Mouse (Mus musculus): Measurements from ENCODE around the gene Mrpl37. TPM values are rescaled to one million over a fixed set of nuclear protein-coding genes. Genes with fewer than 3 reads are reported as not detected.

Mrpl37 gene
- polyA plus RNA-seq, 1 experiment from 2014 or later, result 122 TPM

DNA sequence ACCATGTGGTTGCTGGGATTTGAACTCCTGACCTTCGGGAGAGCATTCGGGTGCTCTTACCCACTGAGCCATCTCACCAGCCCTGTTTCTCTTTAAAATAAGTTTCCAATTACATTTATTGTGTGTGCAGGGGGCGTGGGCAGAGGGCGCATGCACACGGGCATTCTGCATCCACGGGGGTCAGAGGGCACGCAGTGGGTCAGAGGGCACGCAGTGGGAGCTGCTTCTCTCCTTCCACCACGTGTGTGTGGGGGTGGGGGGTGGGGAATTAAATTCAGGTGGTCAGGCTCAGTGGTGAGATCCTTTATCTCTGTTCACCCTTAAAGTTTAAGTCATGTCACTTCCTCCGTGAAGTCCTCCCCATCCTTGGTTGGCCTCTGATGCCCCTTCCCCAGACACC is 31.7 kb upstream of the Mrpl37 start:
- Histone ChIP-seq H3K9me3 (replicated peaks; ENCODE audit: control insufficient read depth, low read length) (no peaks in the 10 kb centered on the region), H3K27ac (replicated peaks; ENCODE audit: low read depth, low read length) (no peak overlapping the region), H3K27me3 (ENCODE audit: control insufficient read depth, insufficient read depth, low read length) (no peaks in the 10 kb centered on the region), H3K4me2 (ENCODE audit: low read depth, low read length) (no peak overlapping the region), H3K4me1 (ENCODE audit: control insufficient read depth, insufficient read depth, low read length) (no peaks in the 10 kb centered on the region; the same call in 1 of the 2 replicates), H3K9ac (replicated peaks; ENCODE audit: low read length) (no peak overlapping the region), H3K4me3 (ENCODE audit: low read depth, low read length) (no peak overlapping the region), H3K36me3 (replicated peaks; ENCODE audit: control insufficient read depth, insufficient read depth, low read depth, low read length) (no peaks in the 10 kb centered on the region)
- WGBS, result 57% methylated on average over 10 of the region's 10 CpGs
- ATAC-seq (replicated peaks; ENCODE audit: insufficient number of reproducible peaks, low FRiP score, low TSS enrichment, low read depth) (no peak), DNase-seq (ENCODE audit: low spot score) (no peak)

GRCm38 (mm10) chr4:107097871-107098270 is 31.2 kb upstream of the Mrpl37 start:
- no peak for DNase-seq (ENCODE audit: low spot score)
- no peak overlapping the region for H3K4me3 ChIP-seq (ENCODE audit: low read depth, low read length)

GRCm38 (mm10) chr4:107096841-107097373 is 30.2 kb upstream of the Mrpl37 start, which contains the start of gene Cdcp2:
Gene Cdcp2, plus strand, starts transcription at chr4:107096891.
- H3K4me3 ChIP-seq (ENCODE audit: low read depth, low read length), result no peak within 1 kb of the TSS
- 52% methylated on average over 16 of the region's 16 CpGs for WGBS
- peak within 1 kb of the TSS; percentile 27; the same call in 1 of the 2 replicates for H3K9ac ChIP-seq (replicated peaks; ENCODE audit: low read length)
- ATAC-seq (replicated peaks; ENCODE audit: insufficient number of reproducible peaks, low FRiP score, low TSS enrichment, low read depth) (no peak), DNase-seq (ENCODE audit: low spot score) (no peak)
- 0 out of 2 replicates have a peak within 1 kb of the TSS, but pooled peaks have one; percentile 32 for H3K27ac ChIP-seq (replicated peaks; ENCODE audit: low read depth, low read length)
- no peaks in the 10 kb centered on the region for H3K27me3 ChIP-seq (ENCODE audit: control insufficient read depth, insufficient read depth, low read length)
- no peaks in the 10 kb centered on the region for H3K36me3 ChIP-seq (replicated peaks; ENCODE audit: control insufficient read depth, insufficient read depth, low read depth, low read length)
- no peak within 1 kb of the TSS for H3K4me2 ChIP-seq (ENCODE audit: low read depth, low read length)
- H3K4me1 ChIP-seq (ENCODE audit: control insufficient read depth, insufficient read depth, low read length), result no peaks in the 10 kb centered on the region; the same call in 1 of the 2 replicates
- H3K9me3 ChIP-seq (replicated peaks; ENCODE audit: control insufficient read depth, low read length), result no peaks in the 10 kb centered on the region

More at GRCm38 (mm10) chr4:107097871-107098270, 31.2 kb upstream of the Mrpl37 start:
- Histone ChIP-seq H3K36me3 (replicated peaks; ENCODE audit: control insufficient read depth, insufficient read depth, low read depth, low read length) (no peaks in the 10 kb centered on the region), H3K9ac (replicated peaks; ENCODE audit: low read length) (no peak overlapping the region), H3K27ac (replicated peaks; ENCODE audit: low read depth, low read length) (no peak overlapping the region), H3K4me2 (ENCODE audit: low read depth, low read length) (no peak overlapping the region), H3K9me3 (replicated peaks; ENCODE audit: control insufficient read depth, low read length) (no peaks in the 10 kb centered on the region), H3K27me3 (ENCODE audit: control insufficient read depth, insufficient read depth, low read length) (no peaks in the 10 kb centered on the region), H3K4me1 (ENCODE audit: control insufficient read depth, insufficient read depth, low read length) (no peaks in the 10 kb centered on the region; the same call in 1 of the 2 replicates)
- ATAC-seq (replicated peaks; ENCODE audit: insufficient number of reproducible peaks, low FRiP score, low TSS enrichment, low read depth), result no peak
- WGBS, result 58% methylated on average over 15 of the region's 15 CpGs

GRCm38 (mm10) chr4:107096043-107096442 is 29.4 kb upstream of the Mrpl37 start:
- H3K36me3 ChIP-seq (replicated peaks; ENCODE audit: control insufficient read depth, insufficient read depth, low read depth, low read length), result no peaks in the 10 kb centered on the region
- no peak overlapping the region for H3K4me2 ChIP-seq (ENCODE audit: low read depth, low read length)
- no peaks in the 10 kb centered on the region; the same call in 1 of the 2 replicates for H3K4me1 ChIP-seq (ENCODE audit: control insufficient read depth, insufficient read depth, low read length)
- H3K4me3 ChIP-seq (ENCODE audit: low read depth, low read length), result no peak overlapping the region
- ATAC-seq (replicated peaks; ENCODE audit: insufficient number of reproducible peaks, low FRiP score, low TSS enrichment, low read depth) (no peak), DNase-seq (ENCODE audit: low spot score) (no peak)
- no peak overlapping the region for H3K27ac ChIP-seq (replicated peaks; ENCODE audit: low read depth, low read length)
- WGBS, result 33% methylated on average over 6 of the region's 6 CpGs
- no peaks in the 10 kb centered on the region for H3K9me3 ChIP-seq (replicated peaks; ENCODE audit: control insufficient read depth, low read length)
- H3K9ac ChIP-seq (replicated peaks; ENCODE audit: low read length), result no peak overlapping the region
- no peaks in the 10 kb centered on the region for H3K27me3 ChIP-seq (ENCODE audit: control insufficient read depth, insufficient read depth, low read length)

DNA sequence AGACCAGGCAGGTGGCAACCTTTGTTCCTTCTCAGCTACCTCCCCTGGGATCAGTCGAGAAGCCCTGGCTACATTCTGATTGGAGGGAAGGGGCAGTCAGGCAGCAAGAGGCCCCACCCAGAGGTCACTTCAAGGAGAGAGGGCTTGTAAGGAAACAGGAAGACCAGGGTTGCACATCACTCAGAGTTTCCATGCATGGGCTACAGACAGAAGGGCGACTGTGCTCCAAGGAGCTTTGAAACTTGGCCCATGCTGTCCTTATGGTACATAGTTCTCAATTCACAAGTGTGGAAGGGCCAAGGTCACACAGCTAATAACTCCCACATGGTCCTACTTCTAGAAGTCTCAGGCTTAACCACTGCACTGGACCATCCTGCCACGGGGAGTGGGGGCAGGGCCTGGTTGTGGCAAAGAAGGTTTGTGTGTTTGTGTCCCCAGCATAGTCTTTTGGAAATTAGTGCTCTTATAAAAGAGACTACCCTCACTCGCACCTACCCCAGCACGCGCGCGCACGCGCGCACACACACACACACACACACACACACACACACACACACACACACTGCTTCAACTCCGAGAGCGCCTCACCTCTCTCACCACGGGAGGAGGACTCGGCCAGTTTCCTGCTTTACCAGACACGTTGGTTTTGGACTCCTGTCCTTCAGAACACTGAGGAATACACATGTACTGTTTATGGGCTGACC is 28.0 kb upstream of the Mrpl37 start:
- 53% methylated on average over 16 of the region's 16 CpGs for WGBS
- H3K9ac ChIP-seq (replicated peaks; ENCODE audit: low read length), result no peak overlapping the region
- no peak overlapping the region for H3K4me2 ChIP-seq (ENCODE audit: low read depth, low read length)
- ATAC-seq (replicated peaks; ENCODE audit: insufficient number of reproducible peaks, low FRiP score, low TSS enrichment, low read depth) (no peak), DNase-seq (ENCODE audit: low spot score) (peak; percentile 79)
- no peaks in the 10 kb centered on the region for H3K27me3 ChIP-seq (ENCODE audit: control insufficient read depth, insufficient read depth, low read length)
- no peaks in the 10 kb centered on the region for H3K36me3 ChIP-seq (replicated peaks; ENCODE audit: control insufficient read depth, insufficient read depth, low read depth, low read length)
- no peaks in the 10 kb centered on the region; the same call in 1 of the 2 replicates for H3K4me1 ChIP-seq (ENCODE audit: control insufficient read depth, insufficient read depth, low read length)
- H3K9me3 ChIP-seq (replicated peaks; ENCODE audit: control insufficient read depth, low read length), result no peaks in the 10 kb centered on the region
- no peak overlapping the region for H3K4me3 ChIP-seq (ENCODE audit: low read depth, low read length)
- H3K27ac ChIP-seq (replicated peaks; ENCODE audit: low read depth, low read length), result no peak overlapping the region

GRCm38 (mm10) chr4:107091696-107092095 is 25.0 kb upstream of the Mrpl37 start:
- ATAC-seq (replicated peaks; ENCODE audit: insufficient number of reproducible peaks, low FRiP score, low TSS enrichment, low read depth) (no peak), DNase-seq (ENCODE audit: low spot score) (no peak)
- Histone ChIP-seq H3K4me1 (ENCODE audit: control insufficient read depth, insufficient read depth, low read length) (no peaks in the 10 kb centered on the region), H3K27ac (replicated peaks; ENCODE audit: low read depth, low read length) (no peak overlapping the region), H3K4me2 (ENCODE audit: low read depth, low read length) (no peak overlapping the region), H3K4me3 (ENCODE audit: low read depth, low read length) (no peak overlapping the region), H3K27me3 (ENCODE audit: control insufficient read depth, insufficient read depth, low read length) (no peaks in the 10 kb centered on the region), H3K9me3 (replicated peaks; ENCODE audit: control insufficient read depth, low read length) (no peaks in the 10 kb centered on the region), H3K9ac (replicated peaks; ENCODE audit: low read length) (no peak overlapping the region), H3K36me3 (replicated peaks; ENCODE audit: control insufficient read depth, insufficient read depth, low read depth, low read length) (no peaks in the 10 kb centered on the region)
- WGBS, result 82% methylated on average over 14 of the region's 14 CpGs

GRCm38 (mm10) chr4:107084858-107085257 is 18.2 kb upstream of the Mrpl37 start:
- ATAC-seq (replicated peaks; ENCODE audit: insufficient number of reproducible peaks, low FRiP score, low TSS enrichment, low read depth), result peak; percentile 80
- H3K4me1 ChIP-seq (ENCODE audit: control insufficient read depth, insufficient read depth, low read length), result peaks cover 4% of the 10 kb centered on the region
- 11% methylated on average over 6 of the region's 6 CpGs for WGBS
- no peak overlapping the region for H3K4me2 ChIP-seq (ENCODE audit: low read depth, low read length)
- no peaks in the 10 kb centered on the region for H3K9me3 ChIP-seq (replicated peaks; ENCODE audit: control insufficient read depth, low read length)
- no peaks in the 10 kb centered on the region for H3K27me3 ChIP-seq (ENCODE audit: control insufficient read depth, insufficient read depth, low read length)
- no peak overlapping the region for H3K4me3 ChIP-seq (ENCODE audit: low read depth, low read length)
- H3K27ac ChIP-seq (replicated peaks; ENCODE audit: low read depth, low read length), result no peak overlapping the region
- H3K36me3 ChIP-seq (replicated peaks; ENCODE audit: control insufficient read depth, insufficient read depth, low read depth, low read length), result no peaks in the 10 kb centered on the region
- H3K9ac ChIP-seq (replicated peaks; ENCODE audit: low read length), result peak overlapping the region; percentile 15; the same call in 1 of the 2 replicates
- peak; percentile 64 for DNase-seq (ENCODE audit: low spot score)

GRCm38 (mm10) chr4:107084343-107084742 is 17.7 kb upstream of the Mrpl37 start:
- Histone ChIP-seq H3K36me3 (replicated peaks; ENCODE audit: control insufficient read depth, insufficient read depth, low read depth, low read length) (no peaks in the 10 kb centered on the region), H3K4me1 (ENCODE audit: control insufficient read depth, insufficient read depth, low read length) (peaks cover 4% of the 10 kb centered on the region), H3K27ac (replicated peaks; ENCODE audit: low read depth, low read length) (no peak overlapping the region), H3K9ac (replicated peaks; ENCODE audit: low read length) (peak overlapping the region; percentile 15; the same call in 1 of the 2 replicates), H3K4me2 (ENCODE audit: low read depth, low read length) (no peak overlapping the region), H3K27me3 (ENCODE audit: control insufficient read depth, insufficient read depth, low read length) (no peaks in the 10 kb centered on the region), H3K4me3 (ENCODE audit: low read depth, low read length) (no peak overlapping the region), H3K9me3 (replicated peaks; ENCODE audit: control insufficient read depth, low read length) (no peaks in the 10 kb centered on the region)
- WGBS, result 33% methylated on average over 1 of the region's 1 CpGs
- no peak for DNase-seq (ENCODE audit: low spot score)
- ATAC-seq (replicated peaks; ENCODE audit: insufficient number of reproducible peaks, low FRiP score, low TSS enrichment, low read depth), result peak; percentile 15; the same call in 1 of the 2 replicates

Data from embryonic facial prominence, embryonic 11.5 days (tissue).